Mouse (Mus musculus) lung, adult 18-20 months (tissue): Measurements from ENCODE around the gene Grk4.

ENCODE experiments used
- DNase-seq, 2 experiments: peaks; one replicate each; pipeline ENCODE4 v3.0.0; 2022; ENCODE audit warnings: mixed read lengths in 2 of 2

Grk4 gene

DNA sequence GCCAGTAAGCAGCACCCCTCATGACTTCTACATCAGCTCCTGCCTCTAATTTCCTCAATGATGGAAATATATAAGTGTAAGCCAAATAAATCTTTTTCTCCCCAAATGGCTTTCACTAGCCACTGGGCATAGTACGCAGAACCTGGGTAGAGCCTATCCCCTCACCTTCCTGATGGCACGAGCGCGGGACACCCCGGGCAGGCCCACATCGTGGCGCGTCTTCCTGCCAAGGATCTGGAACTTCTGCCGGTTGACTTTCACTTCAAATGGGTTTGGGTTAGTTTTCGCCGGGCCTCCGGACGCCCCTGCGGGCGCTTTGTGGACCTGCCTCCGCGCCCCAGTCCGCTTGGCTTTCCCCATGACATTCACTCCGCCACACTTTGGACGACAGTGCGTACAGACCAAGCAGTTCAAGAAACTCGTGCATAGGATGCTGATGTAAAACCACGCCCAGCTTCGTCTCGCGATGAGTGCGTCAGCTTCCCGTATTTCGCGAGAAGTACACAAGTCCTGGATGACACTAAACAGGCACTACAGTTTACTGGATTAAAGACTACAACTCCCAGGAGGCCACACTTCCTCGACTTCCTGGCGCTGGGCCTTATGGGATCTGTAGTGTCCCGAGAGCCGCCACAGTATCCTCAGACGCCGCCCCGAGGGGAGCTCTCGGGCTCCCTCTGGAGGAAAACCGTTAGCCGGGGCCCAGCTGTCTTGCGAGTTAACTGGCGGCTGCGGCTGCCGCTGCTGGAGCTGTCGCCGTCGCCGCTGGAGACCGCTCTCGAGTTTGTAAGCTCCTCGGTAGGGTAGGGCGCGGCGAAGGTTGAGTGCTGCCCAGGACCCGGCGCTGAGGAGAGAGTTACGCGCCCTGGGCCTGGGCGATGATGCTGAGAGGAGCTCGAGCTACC is at the start of gene Grk4, which contains the start of gene Nop14:
Gene Grk4 (plus strand): TSS at position 694 of the 905 bp plus-strand sequence.
Gene Nop14 (minus strand): TSS at position 463 of the 905 bp plus-strand sequence.
- DNase-seq = peak; percentile 100

DNA sequence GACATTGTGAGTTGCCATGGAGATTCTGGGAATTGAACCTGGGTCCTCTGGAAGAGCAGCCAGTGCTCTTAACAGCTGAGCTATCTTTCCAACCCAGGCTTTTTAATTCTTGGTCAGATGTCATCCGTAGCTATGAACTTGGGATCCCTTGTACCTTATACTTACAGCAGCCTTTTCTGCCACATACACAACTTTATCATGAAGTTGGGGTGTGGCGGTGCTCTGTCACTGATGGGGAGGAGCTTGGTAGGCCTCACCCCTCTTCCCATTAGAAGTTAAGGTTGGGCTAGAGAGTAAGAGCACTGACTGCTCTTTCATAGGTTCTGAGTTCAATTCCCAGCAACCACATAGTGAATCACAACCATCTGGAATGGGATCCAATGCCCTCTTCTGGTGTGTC is 27.2 kb upstream of the Grk4 start:
- DNase-seq = no peak

DNA sequence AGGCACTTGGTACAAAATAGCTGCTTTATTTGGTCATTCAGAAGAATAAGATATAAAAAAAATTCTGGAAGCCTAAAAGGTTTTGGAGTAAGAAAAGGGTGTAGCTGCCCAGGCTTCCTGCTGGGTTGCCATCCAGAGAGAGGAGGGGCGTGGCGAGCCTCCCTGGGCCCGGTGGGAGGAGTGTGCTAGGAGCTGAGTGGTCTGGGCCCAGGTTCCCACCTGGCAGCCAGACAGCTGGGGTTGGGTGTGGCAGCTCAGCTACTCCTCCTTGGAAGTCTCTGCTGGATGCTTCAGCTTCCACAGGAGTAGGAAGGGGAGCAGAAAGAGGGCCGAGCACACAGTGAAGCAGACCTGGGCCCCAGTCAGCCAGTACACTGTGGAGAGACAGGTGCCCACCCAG is 26.5 kb upstream of the Grk4 start:
- DNase-seq = peak; percentile 60 to 68

DNA sequence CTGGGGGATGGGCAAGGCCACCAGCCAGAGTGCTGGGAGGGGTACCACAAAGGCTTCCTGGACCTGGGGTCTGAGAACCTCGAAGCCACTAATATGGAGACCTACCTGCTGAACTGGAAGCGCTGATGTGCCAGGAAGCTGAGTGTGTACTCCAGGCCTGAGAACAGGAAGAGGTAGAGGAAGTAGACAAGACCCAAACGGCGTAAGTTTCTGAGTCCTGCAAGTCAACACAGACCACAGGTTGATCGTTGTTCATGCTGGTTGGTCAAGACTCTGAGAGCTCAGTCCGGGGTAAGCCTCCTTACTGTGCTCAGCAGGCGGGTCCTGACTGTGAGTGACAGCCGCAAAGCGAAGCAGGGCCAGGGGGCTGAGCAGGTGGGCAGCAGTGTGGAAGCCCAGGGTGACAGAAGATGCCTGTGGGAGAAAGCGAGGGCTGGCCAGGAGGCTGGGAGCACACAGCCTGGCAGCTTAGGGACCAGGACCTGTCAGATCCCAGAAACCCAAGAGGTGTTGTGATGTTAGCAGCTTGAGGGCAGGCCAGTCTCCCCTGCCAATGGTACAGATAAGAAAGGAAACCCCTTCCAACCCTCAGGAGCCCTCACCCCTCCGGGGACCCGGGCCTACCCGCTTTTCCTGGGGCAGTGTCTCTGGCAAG is 25.3 kb upstream of the Grk4 start:
- DNase-seq = peak in 1 of 2 experiments; percentile 9

DNA sequence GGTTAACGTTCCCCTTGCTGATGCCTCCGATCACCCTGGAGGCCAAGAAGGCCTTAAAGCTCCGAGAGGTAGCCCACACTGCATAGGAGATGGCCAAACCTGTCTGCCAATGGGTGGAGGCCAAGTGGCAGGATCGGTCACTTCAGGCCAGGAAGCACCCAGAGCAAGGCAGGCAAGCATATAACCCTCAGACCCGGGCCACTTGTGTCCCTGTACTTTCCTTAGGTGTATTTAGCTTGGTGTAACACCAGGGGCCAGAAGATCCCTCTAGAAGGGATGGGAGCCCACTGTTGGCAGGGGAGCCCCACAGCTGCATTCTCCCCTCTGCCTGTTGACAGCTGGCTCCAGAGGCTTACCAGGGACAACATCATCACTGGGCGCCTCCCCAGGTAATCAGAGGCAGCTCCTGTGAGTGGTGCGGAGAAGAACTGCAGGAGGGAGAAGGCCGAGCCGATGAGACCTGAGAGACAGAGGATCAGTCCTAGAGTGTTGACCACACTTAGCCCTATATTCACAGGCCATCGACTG is 24.4 kb upstream of the Grk4 start:
- no peak for DNase-seq

DNA sequence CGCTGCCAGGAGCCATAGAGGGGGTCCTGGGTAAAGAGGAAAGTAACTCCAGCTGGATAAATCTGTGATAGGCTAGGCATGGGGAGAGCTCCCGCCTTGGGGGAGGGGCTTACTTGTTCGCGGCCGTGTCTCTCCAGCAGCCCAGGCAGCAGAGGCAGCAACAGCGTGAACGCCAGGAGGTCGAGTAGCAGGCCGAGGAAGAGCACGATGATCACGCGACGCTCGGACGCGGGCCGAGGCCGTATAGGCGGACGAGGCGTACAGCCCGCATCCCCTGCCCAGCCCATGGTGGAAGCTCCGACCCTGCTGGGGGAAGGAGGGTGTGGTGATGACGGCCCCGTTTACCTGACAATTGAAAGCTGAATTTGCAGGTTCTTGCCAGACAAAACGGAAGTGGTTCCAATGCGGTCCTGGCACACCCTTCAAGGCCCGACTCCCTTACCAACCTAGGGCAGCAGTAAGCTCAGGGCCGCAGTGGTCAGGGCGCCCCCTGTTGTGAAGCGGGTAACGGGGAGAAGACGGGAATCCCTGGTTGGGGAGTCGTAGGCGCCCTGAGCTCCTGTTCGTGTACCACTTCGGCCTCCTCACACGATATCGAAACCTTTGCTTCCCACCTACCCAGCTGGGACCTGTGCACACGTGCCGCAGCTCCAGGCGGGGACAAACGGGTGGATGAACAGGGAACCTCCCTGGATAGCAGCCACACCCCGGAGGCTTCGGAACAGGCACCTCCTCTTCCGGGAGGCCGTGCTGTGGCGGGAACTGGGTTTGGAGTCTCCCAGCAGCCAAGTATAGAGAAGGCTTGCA is 23.5 kb upstream of the Grk4 start, which contains the start of gene Mfsd10:
Gene Mfsd10 (minus strand): TSS at position 732 of the 807 bp plus-strand sequence.
- DNase-seq = peak; percentile 82 to 83

DNA sequence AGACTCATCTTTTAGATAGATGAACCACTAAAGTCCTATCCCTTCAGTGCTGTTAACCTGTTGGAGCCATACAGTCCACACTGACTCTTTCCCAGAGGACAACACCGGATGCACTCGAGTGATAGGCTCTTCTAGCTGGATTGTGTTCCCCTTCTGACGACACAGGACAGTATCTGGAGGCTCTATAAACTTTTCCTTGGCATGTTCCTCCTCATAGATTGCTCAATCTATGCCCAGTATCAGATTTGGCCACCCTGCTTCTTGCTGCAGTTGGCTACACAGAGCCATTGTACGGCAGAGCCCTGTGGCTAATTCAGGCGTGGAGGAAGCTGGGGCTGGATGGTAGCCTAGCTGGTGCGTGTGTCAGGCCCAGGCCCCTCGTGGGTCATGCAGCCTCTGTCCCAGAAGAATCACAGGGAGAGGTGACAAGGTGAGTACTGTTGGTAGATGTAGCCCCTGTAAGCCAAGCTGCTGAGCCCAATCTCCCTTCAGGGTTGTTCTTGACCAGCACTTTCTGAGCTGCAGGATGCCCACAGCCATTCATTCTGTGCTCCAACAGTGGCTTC is 22.5 kb upstream of the Grk4 start:
- DNase-seq = no peak

DNA sequence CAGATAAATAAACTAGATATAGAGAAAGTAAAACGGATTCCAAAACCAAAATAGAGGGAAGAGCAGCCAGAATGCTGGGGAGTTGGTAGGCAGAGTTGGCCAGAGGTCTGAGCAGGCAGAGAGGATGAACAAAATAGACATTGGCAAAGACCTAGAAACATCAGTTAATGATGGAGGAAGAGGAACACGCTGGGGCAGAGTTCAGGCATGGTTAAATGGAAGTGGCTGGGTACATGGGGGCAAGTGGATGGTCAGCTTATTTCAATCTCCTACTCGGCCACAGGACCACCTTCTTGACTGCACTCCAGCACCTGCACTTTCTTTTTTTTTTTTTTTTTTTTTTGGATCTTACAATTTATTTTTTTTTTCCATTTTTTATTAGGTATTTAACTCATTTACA is 18.2 kb upstream of the Grk4 start:
- DNase-seq = no peak

DNA sequence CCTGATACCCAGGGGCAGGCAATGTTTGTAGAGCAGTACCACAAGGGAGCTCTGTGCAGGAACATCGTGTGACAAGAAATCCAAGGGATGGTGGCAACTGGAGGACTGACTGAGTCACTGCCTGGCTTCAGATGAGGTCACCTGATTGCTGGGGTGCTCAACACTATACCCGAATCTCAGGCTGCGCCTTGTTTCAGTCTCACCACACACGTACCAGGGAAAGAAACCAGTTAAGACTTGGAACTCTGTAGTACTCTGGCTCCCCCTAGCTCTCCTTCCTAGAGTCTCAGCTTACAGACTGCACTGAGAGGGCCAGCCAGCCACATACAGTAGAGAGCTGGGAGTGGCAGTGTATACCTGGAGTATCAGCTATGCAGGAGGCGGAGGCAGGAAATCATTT is 17.2 kb upstream of the Grk4 start:
- DNase-seq = peak; percentile 44 to 53

DNA sequence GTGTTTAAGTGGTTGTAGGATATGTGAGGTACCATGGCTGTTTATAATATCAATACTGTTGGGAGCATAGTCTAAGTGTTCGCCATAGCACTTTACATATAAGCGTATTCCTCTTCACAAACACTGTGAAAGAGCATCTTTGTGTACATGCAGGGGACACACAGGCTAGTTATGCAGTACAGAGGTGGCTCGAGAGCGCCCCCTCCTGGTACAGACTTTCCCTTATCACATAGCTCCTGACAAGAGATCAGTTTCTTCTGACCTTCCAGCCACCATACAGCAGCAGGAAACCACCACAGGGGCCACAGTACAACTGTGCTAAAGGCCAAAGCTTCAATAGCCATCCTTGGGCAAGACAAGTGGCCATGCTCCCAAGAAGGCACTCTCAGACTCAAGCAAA is 12.6 kb upstream of the Grk4 start:
- peak; percentile 48 to 56 for DNase-seq

DNA sequence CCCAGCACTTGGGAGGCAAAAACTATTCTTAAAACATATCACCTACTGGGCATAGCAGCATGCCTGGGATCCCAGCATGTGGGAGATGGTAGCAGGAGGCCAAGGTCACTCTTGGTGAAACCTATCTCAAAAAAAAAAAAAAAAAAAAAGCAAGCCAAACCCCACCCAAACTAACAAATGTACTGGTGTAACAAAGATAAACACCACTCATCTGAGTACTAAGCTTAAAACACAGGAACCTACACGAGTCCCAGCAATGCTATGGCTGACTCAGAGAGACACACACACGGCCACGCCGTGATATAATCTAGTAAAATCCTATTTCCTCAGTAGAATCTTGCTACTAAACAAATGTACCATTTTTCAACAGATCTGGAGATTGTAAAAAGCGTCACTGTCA is 7.2 kb upstream of the Grk4 start:
- no peak for DNase-seq

DNA sequence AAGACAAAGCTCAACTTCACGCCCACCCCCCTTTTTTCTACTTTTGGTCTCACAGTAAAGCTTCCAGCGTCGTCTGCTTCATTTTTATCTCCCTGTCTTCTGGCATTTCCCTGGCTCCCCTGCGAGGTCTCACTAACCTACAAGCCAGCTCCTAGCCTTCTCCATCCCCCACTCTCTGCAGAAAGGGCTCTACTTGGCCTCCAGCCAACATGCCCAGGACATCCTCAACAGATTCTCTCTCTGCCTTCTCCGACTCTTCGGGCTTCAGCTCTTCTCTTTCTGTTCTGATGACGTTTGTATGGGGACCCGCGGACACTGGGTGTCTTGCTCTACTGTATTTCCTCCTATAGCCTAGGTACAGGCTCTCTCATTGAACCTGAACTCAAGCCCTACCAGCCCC is 5.3 kb upstream of the Grk4 start:
- no peak for DNase-seq

DNA sequence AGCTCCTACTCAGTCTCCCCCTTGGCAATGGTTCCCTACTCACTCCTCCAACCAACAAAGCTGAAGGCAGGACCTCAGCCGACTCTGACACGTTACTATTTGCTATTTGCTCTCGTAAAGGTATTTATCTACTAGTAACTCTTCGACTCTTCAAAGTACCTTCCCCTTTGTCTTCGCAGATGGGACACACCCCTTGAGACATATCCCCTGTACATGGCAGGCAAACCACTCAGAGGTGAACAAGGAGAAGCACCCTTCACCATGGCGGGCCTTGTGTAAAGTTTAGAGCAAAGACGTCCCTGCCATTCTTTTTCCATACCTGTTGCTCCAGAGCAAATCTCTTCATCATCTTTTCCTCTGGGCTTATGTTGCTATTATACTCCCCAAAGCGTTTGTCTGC is 2.6 kb upstream of the Grk4 start:
- no peak for DNase-seq

DNA sequence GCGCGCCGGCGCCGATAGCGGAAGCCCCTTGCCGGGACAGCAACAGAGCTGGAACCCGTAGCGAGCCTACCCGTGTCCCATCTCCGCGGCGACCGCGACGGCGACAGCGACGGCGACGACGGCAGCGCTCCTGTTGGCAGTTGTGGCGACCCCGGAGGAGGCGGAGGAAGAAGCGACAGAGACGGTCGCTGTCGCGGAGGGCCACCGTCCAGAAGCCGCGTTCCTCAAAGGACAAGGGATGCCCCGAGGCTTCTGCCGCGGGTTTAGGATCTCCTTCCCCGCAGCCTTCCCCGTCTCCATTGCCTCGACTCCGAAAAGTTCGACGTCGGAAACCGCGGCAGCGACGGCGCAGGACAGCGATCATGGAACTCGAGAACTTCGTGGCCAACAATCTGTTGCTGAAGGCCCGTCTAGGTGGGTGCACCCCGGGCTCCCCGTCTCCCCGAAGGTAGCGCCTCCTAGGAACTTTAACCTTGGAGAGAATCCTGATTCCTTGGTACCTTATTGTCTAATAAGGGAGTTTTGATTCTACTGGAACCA is 482 bp downstream of the Grk4 start:
- DNase-seq = no peak

DNA sequence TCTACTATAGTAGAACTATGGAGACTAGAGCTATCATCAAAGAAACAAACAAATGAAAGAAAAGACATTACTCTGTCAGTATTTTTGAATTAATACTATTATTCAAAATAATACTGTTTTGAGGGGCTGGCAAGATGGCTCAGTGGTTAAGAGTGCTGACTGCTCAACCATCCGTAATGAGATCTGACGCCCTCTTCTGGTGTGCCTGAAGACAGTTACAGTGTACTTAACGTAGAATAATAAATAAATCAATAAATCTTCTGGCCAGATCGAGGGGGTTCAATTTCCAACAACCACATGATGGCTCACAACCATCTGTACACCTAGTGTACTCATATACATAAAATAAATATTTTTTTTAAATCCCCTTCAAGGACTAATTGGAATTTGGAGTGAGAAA is 1.7 kb downstream of the Grk4 start:
- DNase-seq = no peak

DNA sequence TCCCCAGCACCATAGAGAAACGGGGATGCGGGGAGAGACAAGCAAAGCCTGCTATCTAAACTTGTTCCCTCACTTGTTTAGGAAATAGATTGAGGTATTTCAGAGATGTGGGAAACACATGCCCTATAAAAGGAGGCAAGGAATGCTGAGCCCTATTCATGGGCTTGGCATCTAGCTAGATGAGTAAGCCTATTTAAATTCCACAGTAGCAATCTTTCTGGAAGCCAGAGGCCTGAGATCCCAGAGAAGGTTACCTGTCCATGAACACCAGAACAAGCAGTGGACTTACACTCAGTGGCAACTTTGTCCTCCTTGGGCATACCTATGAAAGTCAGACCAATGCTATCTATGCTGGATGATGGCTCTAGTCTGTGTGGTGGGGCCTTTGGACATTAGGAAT is 3.1 kb downstream of the Grk4 start:
- DNase-seq = no peak

DNA sequence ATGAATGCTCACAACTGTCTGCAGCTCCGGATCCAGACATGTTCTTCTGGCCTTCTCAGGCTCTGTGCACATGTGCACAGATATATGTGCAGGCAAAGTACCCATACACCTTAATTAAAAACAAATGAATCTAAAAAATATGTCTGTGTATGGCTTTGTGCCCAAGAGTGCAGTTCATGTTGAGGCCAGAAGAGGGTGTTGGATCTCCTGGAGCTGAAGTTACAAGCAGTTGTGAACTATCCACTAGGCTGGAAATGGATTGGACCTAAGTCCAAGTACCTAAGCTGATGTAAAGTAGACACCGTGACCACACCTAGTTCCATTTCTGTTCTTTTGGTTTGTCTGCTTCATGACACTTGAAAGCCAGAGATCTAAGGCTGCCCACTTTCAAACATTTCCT is 9.3 kb downstream of the Grk4 start:
- DNase-seq = no peak

DNA sequence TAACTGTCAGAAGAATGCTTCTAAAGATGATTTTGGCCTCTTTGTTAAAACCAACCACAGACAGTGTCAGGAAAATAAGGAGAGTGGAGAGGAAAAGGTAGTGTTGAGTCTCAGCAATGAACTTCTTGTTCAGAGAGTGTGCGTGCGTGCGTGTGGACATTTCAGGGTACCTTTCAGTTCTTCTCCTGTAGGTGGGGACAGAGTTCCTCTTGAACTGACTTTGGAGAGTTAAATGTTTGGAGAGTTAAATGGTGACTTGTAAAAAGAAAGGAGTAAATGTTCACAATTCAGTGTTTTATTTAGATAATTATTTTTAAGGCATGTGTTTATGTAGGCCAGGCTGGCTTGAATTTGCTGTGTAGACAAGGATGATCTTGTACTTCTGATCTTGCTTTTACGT is 10.1 kb downstream of the Grk4 start:
- no peak for DNase-seq

DNA sequence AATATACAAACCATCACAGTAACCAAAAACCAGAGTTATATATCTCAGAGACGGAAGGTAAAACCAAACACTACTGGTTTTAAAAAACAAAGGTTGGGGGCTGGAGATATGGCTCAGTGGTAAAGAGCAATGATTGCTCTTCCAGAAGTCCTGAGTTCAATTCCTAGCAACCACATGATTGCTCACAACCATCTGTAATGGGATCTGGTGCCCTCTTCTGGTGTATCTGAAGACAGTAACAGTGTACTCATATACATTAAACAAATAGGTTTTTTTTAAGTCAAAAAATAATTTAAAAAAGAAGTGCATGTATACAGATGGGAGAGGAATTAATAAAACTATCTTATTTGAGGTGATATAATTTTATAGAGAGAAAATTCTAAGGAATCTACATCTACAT is 29.7 kb downstream of the Grk4 start:
- DNase-seq = no peak

DNA sequence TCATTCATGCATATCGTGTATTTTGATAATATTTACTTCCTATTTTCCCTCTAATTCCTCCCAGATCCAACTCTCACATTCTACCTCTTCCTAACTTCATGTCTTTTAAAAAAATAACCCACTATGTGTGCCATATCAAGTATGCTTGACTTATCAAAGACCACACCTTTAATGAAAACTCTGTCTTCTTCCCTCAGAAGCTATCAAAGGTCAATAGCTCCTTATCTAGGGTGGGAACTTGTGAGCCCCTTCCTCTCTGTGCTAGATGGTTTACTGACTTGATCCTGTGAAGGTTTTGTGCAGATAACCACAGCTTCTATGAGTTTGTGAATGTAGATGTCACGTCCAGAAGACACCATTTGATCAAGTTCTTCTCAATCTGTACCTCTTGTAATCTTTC is 32.6 kb downstream of the Grk4 start:
- no peak for DNase-seq

DNA sequence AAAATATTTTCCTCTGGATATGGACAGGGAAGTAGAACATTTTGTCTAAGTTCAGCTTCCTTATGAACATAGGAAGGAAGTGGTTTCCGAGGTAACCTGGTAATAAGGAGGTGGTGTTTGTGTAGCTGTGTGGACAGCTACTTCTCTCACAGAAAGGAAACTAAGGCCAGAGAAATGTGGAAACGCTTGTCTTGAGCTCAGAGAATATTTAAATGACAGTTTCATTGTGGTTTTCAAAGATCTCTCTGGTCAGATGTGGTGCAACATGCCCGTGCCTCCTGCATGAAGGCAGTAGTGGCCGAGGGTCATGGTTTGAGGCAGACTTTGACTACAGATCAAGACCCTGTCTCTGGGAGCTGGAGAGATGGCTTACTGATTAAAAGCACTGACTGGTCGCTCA is 35.3 kb downstream of the Grk4 start:
- DNase-seq = no peak

DNA sequence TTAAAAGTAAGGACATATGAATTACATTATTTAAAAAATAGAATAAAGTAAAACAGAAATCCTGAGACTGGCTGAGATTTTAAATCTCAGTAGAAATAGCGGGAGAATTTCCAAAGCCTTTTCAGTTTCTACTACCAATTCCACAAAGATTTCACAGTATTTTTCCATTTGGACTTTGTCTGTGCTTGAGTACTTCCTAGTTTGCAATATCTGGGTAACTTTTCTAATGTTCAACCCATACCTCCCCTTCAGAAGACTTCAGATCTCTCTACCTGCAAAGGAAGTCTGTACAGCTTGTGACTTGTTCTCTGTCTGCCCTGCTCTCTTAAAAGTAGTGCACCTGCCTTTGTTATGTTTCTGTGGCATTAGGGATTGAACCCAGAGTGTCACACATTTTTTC is 48.3 kb downstream of the Grk4 start:
- DNase-seq = no peak
